Mouse (Mus musculus) CH12.LX (cell line): ENCODE data around the gene Syk. TPM values are rescaled to one million over a fixed set of nuclear protein-coding genes. Genes with fewer than 3 reads are reported as not detected.
A peak's percentile ranks its signal among the peaks of the same experiment; 100 is the strongest.

Source experiments
- DNase-seq: peaks from one replicate; pipeline ENCODE4 v3.0.0-alpha.2; 2013; ENCODE audit errors: extremely low read depth
- H3K27ac ChIP-seq: 2 replicates; pipeline ENCODE4 v1.5.1; 2012; ENCODE audit warnings: low read depth, mild to moderate bottlenecking, control low read depth, moderate library complexity; ENCODE audit not compliant: insufficient read depth
- H3K27me3 ChIP-seq: replicated peaks from 2 replicates; pipeline ENCODE3; 2012; ENCODE audit warnings: inconsistent platforms
- H3K36me3 ChIP-seq, 2 experiments: replicated peaks in 1 of 2; 2 replicates each; pipeline versions ENCODE3 to v1.6.1; 2012; ENCODE audit warnings: inconsistent platforms in 1 of 2, low read length in 1 of 2, mild to moderate bottlenecking in 1 of 2, mixed read lengths in 1 of 2, moderate library complexity in 1 of 2; ENCODE audit not compliant: control insufficient read depth in 1 of 2, insufficient read depth in 1 of 2
- H3K4me1 ChIP-seq, 2 experiments: 2 replicates each; pipeline ENCODE4 v1.6.1; 2012; ENCODE audit warnings: inconsistent platforms in 1 of 2, moderate library complexity in 1 of 2; ENCODE audit not compliant: insufficient read depth in 2 of 2, control insufficient read depth in 1 of 2
- H3K4me2 ChIP-seq: 2 replicates; pipeline ENCODE4 v1.6.1; 2012; ENCODE audit warnings: low read depth, mild to moderate bottlenecking, control low read depth; ENCODE audit not compliant: poor library complexity, insufficient read depth, severe bottlenecking
- H3K4me3 ChIP-seq, 3 experiments: fragments of 150-350 bp in 1 of 3; sonication (generic) in 1 of 3; replicated peaks in 1 of 3; 2 replicates each; pipeline versions ENCODE3 to v1.5.1; 2011 to 2012; ENCODE audit warnings: low read depth in 2 of 3, low read length in 2 of 3, mild to moderate bottlenecking in 2 of 3, moderate library complexity in 2 of 3, control low read depth in 1 of 3, improper control_type of control experiment in 1 of 3, inconsistent platforms in 1 of 3, mixed read lengths in 1 of 3; ENCODE audit not compliant: poor library complexity in 1 of 3
- H3K79me2 ChIP-seq: replicated peaks from 2 replicates; pipeline ENCODE4 v1.6.1; 2012; ENCODE audit warnings: mild to moderate bottlenecking, moderate library complexity; ENCODE audit not compliant: control insufficient read depth, poor library complexity, insufficient read depth, severe bottlenecking; ENCODE audit errors: extremely low read depth
- H3K9ac ChIP-seq: 2 replicates; pipeline ENCODE4 v1.6.1; 2012; ENCODE audit warnings: low read depth, mild to moderate bottlenecking, control low read depth, moderate library complexity; ENCODE audit not compliant: insufficient read depth
- H3K9me3 ChIP-seq: replicated peaks from 2 replicates; pipeline ENCODE3; 2012; ENCODE audit warnings: low read length, inconsistent platforms, mixed read lengths
- BHLHE40 ChIP-seq: IDR thresholded peaks from 2 replicates; pipeline ENCODE4 v1.6.1; 2011; ENCODE audit warnings: mild to moderate bottlenecking, low read depth, low read length, improper control_type of control experiment
- CHD1 ChIP-seq: IDR thresholded peaks from 2 replicates; pipeline ENCODE4 v1.6.1; 2012; ENCODE audit warnings: low read depth, low read length, improper control_type of control experiment, inconsistent platforms
- CTCF ChIP-seq, 2 experiments: IDR thresholded peaks in 1 of 2; conservative IDR thresholded peaks in 1 of 2; 2 replicates each; pipeline ENCODE4 v1.5.1; 2011 to 2012; ENCODE audit warnings: low read depth in 2 of 2, low read length in 2 of 2, improper control_type of control experiment in 1 of 2, inconsistent platforms in 1 of 2, mild to moderate bottlenecking in 1 of 2, moderate library complexity in 1 of 2
- ELF1 ChIP-seq: IDR thresholded peaks from 2 replicates; pipeline ENCODE4 v1.6.1; 2014; ENCODE audit warnings: low read depth, mild to moderate bottlenecking, inconsistent platforms, low read length, improper control_type of control experiment
- EP300 ChIP-seq: IDR thresholded peaks from 2 replicates; pipeline ENCODE4 v1.6.1; 2011; ENCODE audit warnings: low read length, improper control_type of control experiment
- GABPA ChIP-seq: IDR thresholded peaks from 2 replicates; pipeline ENCODE4 v1.6.1; 2012; ENCODE audit warnings: low read depth, low read length, improper control_type of control experiment, inconsistent platforms; ENCODE audit not compliant: insufficient replicate concordance
- JUN ChIP-seq: IDR thresholded peaks from 2 replicates; pipeline ENCODE4 v1.6.1; 2011; ENCODE audit warnings: low read depth, mild to moderate bottlenecking, low read length, improper control_type of control experiment, moderate library complexity; ENCODE audit not compliant: insufficient read depth
- JUND ChIP-seq: conservative IDR thresholded peaks from 2 replicates; pipeline ENCODE4 v1.6.1; 2011; ENCODE audit warnings: low read depth, low read length, improper control_type of control experiment
- KAT2A ChIP-seq: IDR thresholded peaks from 2 replicates; pipeline ENCODE4 v1.6.1; 2012; ENCODE audit warnings: low read length, improper control_type of control experiment, inconsistent platforms; ENCODE audit not compliant: insufficient replicate concordance
- MAX ChIP-seq: IDR thresholded peaks from 2 replicates; pipeline ENCODE4 v1.6.1; 2011; ENCODE audit warnings: low read length, improper control_type of control experiment
- MAZ ChIP-seq: IDR thresholded peaks from 2 replicates; pipeline ENCODE4 v1.6.1; 2012; ENCODE audit warnings: low read depth, mild to moderate bottlenecking, inconsistent platforms, low read length, improper control_type of control experiment, moderate library complexity
- MEF2A ChIP-seq: IDR thresholded peaks from 2 replicates; pipeline ENCODE4 v1.6.1; 2014; ENCODE audit warnings: low read depth, mild to moderate bottlenecking, inconsistent platforms, low read length, improper control_type of control experiment, borderline replicate concordance
- MXI1 ChIP-seq: IDR thresholded peaks from 2 replicates; pipeline ENCODE4 v1.6.1; 2011; ENCODE audit warnings: mild to moderate bottlenecking, low read depth, low read length, improper control_type of control experiment
- NELFE ChIP-seq: IDR thresholded peaks from 2 replicates; pipeline ENCODE4 v1.6.1; 2011; ENCODE audit warnings: low read depth, low read length, improper control_type of control experiment
- NRF1 ChIP-seq: IDR thresholded peaks from 2 replicates; pipeline ENCODE4 v1.6.1; 2014; ENCODE audit warnings: low read depth, mild to moderate bottlenecking, inconsistent platforms, low read length, improper control_type of control experiment, moderate library complexity
- PAX5 ChIP-seq: IDR thresholded peaks from 2 replicates; pipeline ENCODE4 v1.6.1; 2012; ENCODE audit warnings: low read length, inconsistent platforms, mixed read lengths
- POLR2A ChIP-seq: IDR thresholded peaks from 2 replicates; pipeline ENCODE4 v1.6.1; 2011; ENCODE audit warnings: low read depth, mild to moderate bottlenecking, improper control_type of control experiment, low read length
- POLR2AphosphoS2 ChIP-seq: IDR thresholded peaks from 2 replicates; pipeline ENCODE4 v1.6.1; 2011; ENCODE audit warnings: low read depth, low read length, improper control_type of control experiment
- RAD21 ChIP-seq: IDR thresholded peaks from 2 replicates; pipeline ENCODE4 v1.6.1; 2011; ENCODE audit warnings: low read depth, mild to moderate bottlenecking, low read length, improper control_type of control experiment, moderate library complexity
- RCOR1 ChIP-seq: conservative IDR thresholded peaks from 2 replicates; pipeline ENCODE4 v1.6.1; 2012; ENCODE audit warnings: low read depth, mild to moderate bottlenecking, inconsistent platforms, low read length, improper control_type of control experiment
- SMC3 ChIP-seq: IDR thresholded peaks from 2 replicates; pipeline ENCODE4 v1.6.1; 2011; ENCODE audit warnings: low read depth, low read length, improper control_type of control experiment
- UBTF ChIP-seq: IDR thresholded peaks from 2 replicates; pipeline ENCODE4 v1.6.1; 2012; ENCODE audit warnings: low read depth, mild to moderate bottlenecking, inconsistent platforms, low read length, improper control_type of control experiment, moderate library complexity
- USF2 ChIP-seq: conservative IDR thresholded peaks from 2 replicates; pipeline ENCODE4 v1.6.1; 2011; ENCODE audit warnings: low read depth, low read length, improper control_type of control experiment
- ZC3H11A ChIP-seq: IDR thresholded peaks from 2 replicates; pipeline ENCODE4 v1.6.1; 2012; ENCODE audit warnings: low read depth, mild to moderate bottlenecking, inconsistent platforms, low read length, improper control_type of control experiment
- dilution Hi-C: fragments of 300-500 bp; cut with MboI; formaldehyde crosslinking; loops from 2 replicates; pipeline ENCODE4 v1.14.3; 2020; ENCODE audit warnings: low sequenced_read_pairs; ENCODE audit not compliant: extremely low pct_unique_long_range_greater_than_20kb, extremely low pct_ligation_motif_present
- in situ Hi-C: fragments of 300-500 bp; cut with MboI; formaldehyde crosslinking; loops from 3 replicates; pipeline ENCODE4 v1.14.3; 2019; ENCODE audit warnings: low sequenced_read_pairs, low pct_ligation_motif_present, low pct_unique_long_range_greater_than_20kb, mixed read lengths
- polyA plus RNA-seq: library from polyadenylated mRNA; unstranded; fragments of >175 nt; gene quantifications from 2 replicates; pipeline ENCODE4 v1.2.1, GENCODE M21; 2012; ENCODE audit warnings: low read depth; ENCODE audit not compliant: insufficient read length
- total RNA-seq, 2 experiments: library from RNA; depleted of rRNA; stranded (reverse); fragments of 300-350 nt in 1 of 2; fragments of >200 nt in 1 of 2; gene quantifications; 2 replicates each; pipeline ENCODE4 v1.2.3; 2012 to 2014

The Syk gene
- total and polyA plus RNA-seq, 3 experiments, result 117 to 185 (median 163) TPM

DNA sequence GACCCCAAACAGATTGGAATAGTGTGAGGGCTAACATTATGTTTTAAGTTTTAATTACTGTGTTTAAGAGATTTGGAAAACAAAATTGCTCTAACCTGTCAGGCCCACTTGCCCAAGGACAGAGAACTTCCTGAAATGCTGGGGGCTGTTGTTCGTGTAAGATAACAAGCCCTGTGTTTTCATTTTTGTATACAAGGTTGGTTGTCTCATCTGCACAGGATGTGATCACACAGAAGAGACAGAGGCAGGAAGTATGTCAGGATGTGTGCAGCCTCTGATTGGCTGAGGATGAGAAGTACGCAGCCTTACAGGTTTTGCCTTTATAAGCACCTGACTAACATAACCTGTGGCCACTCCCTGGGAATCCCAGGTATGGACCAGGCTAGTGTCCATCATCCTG is 8.7 kb upstream of the Syk start:
- dilution Hi-C loops, result no loop called here
- DNase-seq, result no peak
- TF ChIP-seq CTCF (conservative IDR thresholded peaks at IDR 0.05 in 1 of 2, IDR thresholded peaks at IDR 0.05 in 1 of 2; ENCODE audit: low read depth in 2 of 2, low read length in 2 of 2) (no peak), NELFE (no peak), JUND (no peak), EP300 (no peak), BHLHE40 (no peak), ELF1 (no peak)
- TF ChIP-seq, all 38 proteins: peak for 0
- in situ Hi-C loops, result loop anchor here (5.0 to 25.0 kb wide), 2 partner anchors 38 to 737 kb away; partner anchors contain the start of gene Gadd45g
- Histone ChIP-seq H3K36me3 (peaks cover 0 to 9% of the 10 kb centered on the region in 2 experiments), H3K9me3 (peaks cover 4% of the 10 kb centered on the region), H3K4me2 (no peak overlapping the region), H3K27me3 (no peaks in the 10 kb centered on the region), H3K4me3 (no peak overlapping the region), H3K9ac (no peak overlapping the region), H3K4me1 (peaks cover 51 to 86% of the 10 kb centered on the region in 2 experiments), H3K27ac (no peak overlapping the region), H3K79me2 (no peaks in the 10 kb centered on the region)

DNA sequence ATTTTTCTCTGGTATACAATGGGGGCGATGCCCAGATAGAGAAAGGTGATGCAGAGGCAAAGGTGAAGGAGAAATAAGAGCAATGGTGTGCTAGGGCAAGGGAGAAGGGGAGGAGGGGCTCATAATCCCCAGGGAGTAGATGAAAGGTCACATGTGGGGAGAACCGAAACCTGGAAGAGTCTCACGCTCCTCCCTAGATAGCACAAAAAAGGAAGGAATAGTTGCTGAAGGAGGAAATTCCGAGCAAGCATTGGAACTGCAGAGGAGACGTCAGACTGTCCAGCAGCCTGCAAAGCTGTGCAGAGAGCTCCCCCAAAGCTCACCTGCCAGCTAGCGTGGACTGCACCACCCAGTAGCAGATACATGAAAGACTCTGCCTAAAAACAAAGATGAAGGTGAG is 7.5 kb upstream of the Syk start:
- H3K79me2 ChIP-seq, result no peaks in the 10 kb centered on the region
- no peak for DNase-seq
- H3K27me3 ChIP-seq, result no peaks in the 10 kb centered on the region
- no peak overlapping the region for H3K4me3 ChIP-seq
- H3K9ac ChIP-seq, result no peak overlapping the region
- no peak overlapping the region for H3K4me2 ChIP-seq
- H3K9me3 ChIP-seq, result peaks cover 4% of the 10 kb centered on the region
- peaks cover 47 to 75% of the 10 kb centered on the region in 2 experiments for H3K4me1 ChIP-seq
- in situ Hi-C loops (no loop called here), dilution Hi-C loops (no loop called here)
- no peak overlapping the region for H3K27ac ChIP-seq
- H3K36me3 ChIP-seq, result peaks cover 0 to 2% of the 10 kb centered on the region in 2 experiments
- 0 out of 2 replicates have a peak, but pooled peaks have one; percentile 2 for TF ChIP-seq MAX
- TF ChIP-seq MXI1, result no peak
- no peak for TF ChIP-seq NELFE
- TF ChIP-seq UBTF, result no peak

DNA sequence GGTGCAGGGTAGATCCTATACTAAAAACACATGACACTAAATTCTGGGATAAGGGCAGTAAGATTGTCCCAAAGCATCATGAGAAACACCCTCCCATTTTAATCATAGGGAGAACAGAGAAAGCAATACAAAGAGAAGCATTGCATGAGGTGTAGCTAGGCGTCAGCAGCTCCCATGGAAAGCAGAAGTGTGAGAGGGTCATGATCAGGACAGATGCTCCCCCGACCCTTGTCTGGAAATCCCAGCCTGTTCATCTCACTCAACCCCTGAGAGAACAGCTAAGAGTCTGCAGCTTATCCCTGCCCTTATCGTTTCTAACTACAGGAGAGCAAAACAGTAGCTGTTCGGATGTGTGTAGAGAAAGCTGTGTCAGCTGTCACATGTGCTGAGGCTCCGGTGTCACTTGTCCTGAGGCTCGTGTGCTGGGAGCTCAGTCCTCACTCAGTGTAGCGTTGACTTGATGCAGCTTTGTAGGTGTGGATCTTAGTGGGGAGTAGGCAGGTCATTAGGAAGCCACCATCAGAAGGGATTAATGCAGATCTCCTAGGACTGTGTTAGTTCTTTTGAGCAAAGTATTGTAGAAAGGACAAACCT is 6.9 kb upstream of the Syk start:
- Histone ChIP-seq H3K79me2 (no peaks in the 10 kb centered on the region), H3K27ac (peak overlapping the region; percentile 20), H3K27me3 (no peaks in the 10 kb centered on the region), H3K9ac (no peak overlapping the region), H3K9me3 (peaks cover 7% of the 10 kb centered on the region), H3K4me1 (peaks cover 44 to 74% of the 10 kb centered on the region in 2 experiments), H3K4me2 (peak overlapping the region; percentile 9), H3K36me3 (no peaks in the 10 kb centered on the region), H3K4me3 (no peak overlapping the region)
- in situ Hi-C loops (no loop called here), dilution Hi-C loops (no loop called here)
- no peak for DNase-seq
- TF ChIP-seq ELF1 (0 out of 2 replicates have a peak, but pooled peaks have one; percentile 31), NRF1 (no peak), EP300 (peak; percentile 66), CTCF (conservative IDR thresholded peaks at IDR 0.05 in 1 of 2, IDR thresholded peaks at IDR 0.05 in 1 of 2; ENCODE audit: low read depth in 2 of 2, low read length in 2 of 2) (no peak), MEF2A (peak; percentile 57), JUND (no peak), SMC3 (no peak), CHD1 (no peak), POLR2A (no peak), USF2 (no peak), MAZ (0 out of 2 replicates have a peak, but pooled peaks have one; percentile 21), NELFE (no peak), JUN (no peak), POLR2AphosphoS2 (no peak), PAX5 (no peak), RCOR1 (0 out of 2 replicates have a peak, but pooled peaks have one; percentile 46), GABPA (no peak), KAT2A (no peak), RAD21 (no peak; the same call in 1 of the 2 replicates), ZC3H11A (no peak)
